Mouse (Mus musculus) neutrophil, adult 59 days (primary cell): ENCODE results near the gene Ppp3ca. TPM values are rescaled to one million over a fixed set of nuclear protein-coding genes. Genes with fewer than 3 reads are reported as not detected.

Source experiments
- total RNA-seq, 2 experiments: library from RNA; stranded (reverse); gene quantifications; 1 replicate in 1 of 2; 2 replicates in 1 of 2; pipeline ENCODE4 v1.2.4; 2023

The Ppp3ca gene
- total RNA-seq = 100 to 1,000 TPM; 133 to 144 TPM

GRCm38 (mm10) chr3:136670110-136670359 lies at the start of gene Ppp3ca:
Gene Ppp3ca (plus strand): TSS chr3:136670124.

